Mouse (Mus musculus) limb, embryonic 10.5 days (tissue): ENCODE measurements around the gene Elovl3. TPM values are rescaled to one million over a fixed set of nuclear protein-coding genes. Genes with fewer than 3 reads are reported as not detected.
"Not testable (repeated sequence)": the region's sequence is repeated elsewhere in the genome, so short reads cannot be mapped to it uniquely, and the experiment has no call there.

Experiments
- DNase-seq: peaks from one replicate; pipeline ENCODE4 v3.0.0-alpha.2; 2017; ENCODE audit warnings: low spot score
- H3K27ac ChIP-seq: fragments of 300-500 bp; sonication (generic); 2 replicates; pipeline ENCODE4 v1.5.1; 2016; ENCODE audit warnings: mild to moderate bottlenecking
- H3K27me3 ChIP-seq: fragments of 300-500 bp; sonication (generic); 2 replicates; pipeline ENCODE4 v1.6.1; 2016; ENCODE audit warnings: low read depth, mild to moderate bottlenecking; ENCODE audit not compliant: poor library complexity, severe bottlenecking
- H3K36me3 ChIP-seq: fragments of 300-500 bp; sonication (generic); 2 replicates; pipeline ENCODE4 v1.6.1; 2016; ENCODE audit warnings: mild to moderate bottlenecking, moderate library complexity
- H3K4me1 ChIP-seq: fragments of 300-500 bp; sonication (generic); 2 replicates; pipeline ENCODE4 v1.6.1; 2016
- H3K4me3 ChIP-seq: fragments of 300-500 bp; sonication (generic); 2 replicates; pipeline ENCODE4 v1.5.1; 2016; ENCODE audit warnings: mild to moderate bottlenecking, moderate library complexity
- H3K9me3 ChIP-seq: fragments of 300-500 bp; sonication (generic); replicated peaks from 2 replicates; pipeline ENCODE4 v1.6.1; 2016; ENCODE audit warnings: mild to moderate bottlenecking
- WGBS: fragments of 180-500 bp; shearing (Covaris S2); methylation state at CpG from one replicate; pipeline ENCODE4 v1.1.7; 2016; 5-methylcytosine and 5-hydroxymethylcytosine counted together
- polyA plus RNA-seq: library from polyadenylated mRNA; unstranded; fragments of >200 nt; fragmentation: Nextera tagmentation; extraction: Ambion mirVana; gene quantifications from 2 replicates; pipeline ENCODE4 v1.2.1, GENCODE M21; 2016

Gene Elovl3
- polyA plus RNA-seq, 1 experiment from 2014 or later = 0.13 TPM

- Histone ChIP-seq H3K27ac (no peak overlapping the region), H3K27me3 (peaks cover 100% of the 10 kb centered on the region), H3K4me1 (peaks cover 22% of the 10 kb centered on the region), H3K36me3 (no peaks in the 10 kb centered on the region), H3K9me3 (no peaks in the 10 kb centered on the region), H3K4me3 (no peak overlapping the region)
- WGBS = 30% methylated on average over 6 of the region's 6 CpGs
- DNase-seq = peak; percentile 33
Measured at GRCm38 (mm10) chr19:46141091-46141490, 9.4 kb downstream of the Elovl3 start.

- Histone ChIP-seq H3K4me3 (peak within 1 kb of the TSS; percentile 69), H3K36me3 (no peaks in the 10 kb centered on the region), H3K9me3 (no peaks in the 10 kb centered on the region), H3K27me3 (peaks cover 84% of the 10 kb centered on the region), H3K4me1 (peaks cover 32% of the 10 kb centered on the region), H3K27ac (peak within 1 kb of the TSS; percentile 46; the same call in 1 of the 2 replicates)
- peak; percentile 71 for DNase-seq
- 1% methylated on average over 46 of the region's 47 CpGs for WGBS
Measured at GRCm38 (mm10) chr19:46147511-46148371, 16.0 kb downstream of the Elovl3 start, which contains the start of gene Pitx3. TSS of gene Pitx3 (minus strand) at chr19:46148326.

- H3K4me3 ChIP-seq = peak overlapping the region; percentile 69
- DNase-seq = peak; percentile 92
- under 1% methylated on average over 26 of the region's 27 CpGs for WGBS
- no peaks in the 10 kb centered on the region for H3K9me3 ChIP-seq
- H3K36me3 ChIP-seq = no peaks in the 10 kb centered on the region
- peak overlapping the region; percentile 46; the same call in 1 of the 2 replicates for H3K27ac ChIP-seq
- peaks cover 38% of the 10 kb centered on the region for H3K4me1 ChIP-seq
- peaks cover 77% of the 10 kb centered on the region for H3K27me3 ChIP-seq
Measured at GRCm38 (mm10) chr19:46148372-46148760, 16.7 kb downstream of the Elovl3 start.

GRCm38 (mm10) chr19:46149091-46149490 is 17.4 kb downstream of the Elovl3 start:
- Histone ChIP-seq H3K27me3 (peaks cover 70% of the 10 kb centered on the region), H3K27ac (no peak overlapping the region), H3K4me3 (peak overlapping the region; percentile 69), H3K9me3 (no peaks in the 10 kb centered on the region), H3K36me3 (no peaks in the 10 kb centered on the region), H3K4me1 (peaks cover 45% of the 10 kb centered on the region)
- 24% methylated on average over 12 of the region's 12 CpGs for WGBS
- DNase-seq = no peak

- peak within 1 kb of the TSS; percentile 73 for H3K27ac ChIP-seq
Measured at GRCm38 (mm10) chr19:46152127-46152803, 20.6 kb downstream of the Elovl3 start, which contains the start of gene Gbf1. TSS of gene Gbf1 (plus strand) at chr19:46152509.

GRCm38 (mm10) chr19:46165950-46166349 is 34.3 kb downstream of the Elovl3 start:
- H3K4me3 ChIP-seq = no peak overlapping the region
- no peaks in the 10 kb centered on the region for H3K4me1 ChIP-seq
- H3K36me3 ChIP-seq = peaks cover 40% of the 10 kb centered on the region
- no peak for DNase-seq
- 95% methylated on average over 3 of the region's 3 CpGs for WGBS
- H3K27ac ChIP-seq = no peak overlapping the region
- no peaks in the 10 kb centered on the region for H3K27me3 ChIP-seq
- H3K9me3 ChIP-seq = no peaks in the 10 kb centered on the region

More at GRCm38 (mm10) chr19:46152127-46152803, 20.6 kb downstream of the Elovl3 start, which contains the start of gene Gbf1:
- Histone ChIP-seq H3K4me1 (peaks cover 43% of the 10 kb centered on the region), H3K27me3 (peaks cover 38% of the 10 kb centered on the region), H3K36me3 (no peaks in the 10 kb centered on the region), H3K4me3 (peak within 1 kb of the TSS; percentile 93), H3K9me3 (no peaks in the 10 kb centered on the region)
- DNase-seq = peak; percentile 88
- WGBS = under 1% methylated on average over 37 of the region's 37 CpGs

GRCm38 (mm10) chr19:46167169-46167568 is 35.5 kb downstream of the Elovl3 start:
- not testable (repeated sequence) for H3K27ac ChIP-seq, H3K27me3 ChIP-seq, H3K4me1 ChIP-seq, H3K9me3 ChIP-seq, H3K4me3 ChIP-seq, DNase-seq
- WGBS = 66% methylated on average over 2 of the region's 2 CpGs
- H3K36me3 ChIP-seq = peaks cover 47% of the 10 kb centered on the region

GRCm38 (mm10) chr19:46169396-46169795 is 37.7 kb downstream of the Elovl3 start:
- Histone ChIP-seq H3K4me1 (no peaks in the 10 kb centered on the region), H3K36me3 (peaks cover 39% of the 10 kb centered on the region), H3K27me3 (no peaks in the 10 kb centered on the region), H3K27ac (no peak overlapping the region), H3K9me3 (no peaks in the 10 kb centered on the region), H3K4me3 (no peak overlapping the region)
- no peak for DNase-seq
- WGBS = 86% methylated on average over 3 of the region's 3 CpGs

GRCm38 (mm10) chr19:46169913-46170312 is 38.2 kb downstream of the Elovl3 start:
- Histone ChIP-seq H3K9me3 (no peaks in the 10 kb centered on the region), H3K36me3 (peaks cover 33% of the 10 kb centered on the region), H3K27me3 (no peaks in the 10 kb centered on the region), H3K4me3 (no peak overlapping the region), H3K27ac (no peak overlapping the region), H3K4me1 (no peaks in the 10 kb centered on the region)
- WGBS = 72% methylated on average over 1 of the region's 1 CpGs
- DNase-seq = no peak

- DNase-seq = no peak
- Histone ChIP-seq H3K4me1 (no peaks in the 10 kb centered on the region), H3K4me3 (no peak overlapping the region), H3K27me3 (no peaks in the 10 kb centered on the region), H3K9me3 (no peaks in the 10 kb centered on the region), H3K36me3 (peaks cover 13% of the 10 kb centered on the region), H3K27ac (no peak overlapping the region)
- 90% methylated on average over 5 of the region's 5 CpGs for WGBS
Measured at GRCm38 (mm10) chr19:46172541-46172940, 40.8 kb downstream of the Elovl3 start.

- H3K36me3 ChIP-seq = peaks cover 13% of the 10 kb centered on the region
- DNase-seq = no peak
- H3K9me3 ChIP-seq = no peaks in the 10 kb centered on the region
- H3K27me3 ChIP-seq = no peaks in the 10 kb centered on the region
- no peak overlapping the region for H3K27ac ChIP-seq
- H3K4me1 ChIP-seq = no peaks in the 10 kb centered on the region
- H3K4me3 ChIP-seq = no peak overlapping the region
Measured at GRCm38 (mm10) chr19:46175173-46175572, 43.5 kb downstream of the Elovl3 start.

GRCm38 (mm10) chr19:46177046-46177445 is 45.3 kb downstream of the Elovl3 start:
- no peaks in the 10 kb centered on the region for H3K9me3 ChIP-seq
- no peak overlapping the region for H3K4me3 ChIP-seq
- H3K36me3 ChIP-seq = 0 out of 2 replicates have a peak, but pooled peaks cover 6% of the 10 kb centered on the region
- no peaks in the 10 kb centered on the region for H3K27me3 ChIP-seq
- no peaks in the 10 kb centered on the region for H3K4me1 ChIP-seq
- no peak for DNase-seq
- 67% methylated on average over 5 of the region's 5 CpGs for WGBS
- H3K27ac ChIP-seq = no peak overlapping the region

- no peaks in the 10 kb centered on the region for H3K36me3 ChIP-seq
- no peaks in the 10 kb centered on the region for H3K27me3 ChIP-seq
- DNase-seq = no peak
- no peaks in the 10 kb centered on the region for H3K4me1 ChIP-seq
- H3K4me3 ChIP-seq = no peak overlapping the region
- no peak overlapping the region for H3K27ac ChIP-seq
- no peaks in the 10 kb centered on the region for H3K9me3 ChIP-seq
- 93% methylated on average over 2 of the region's 2 CpGs for WGBS
Measured at GRCm38 (mm10) chr19:46180274-46180673, 48.6 kb downstream of the Elovl3 start.
